Mouse (Mus musculus): Measurements from ENCODE around the gene Hacd2. TPM values are rescaled to one million over a fixed set of nuclear protein-coding genes. Genes with fewer than 3 reads are reported as not detected.

Gene Hacd2
- polyA plus RNA-seq, 1 experiment from 2014 or later, result 49.1 TPM

DNA sequence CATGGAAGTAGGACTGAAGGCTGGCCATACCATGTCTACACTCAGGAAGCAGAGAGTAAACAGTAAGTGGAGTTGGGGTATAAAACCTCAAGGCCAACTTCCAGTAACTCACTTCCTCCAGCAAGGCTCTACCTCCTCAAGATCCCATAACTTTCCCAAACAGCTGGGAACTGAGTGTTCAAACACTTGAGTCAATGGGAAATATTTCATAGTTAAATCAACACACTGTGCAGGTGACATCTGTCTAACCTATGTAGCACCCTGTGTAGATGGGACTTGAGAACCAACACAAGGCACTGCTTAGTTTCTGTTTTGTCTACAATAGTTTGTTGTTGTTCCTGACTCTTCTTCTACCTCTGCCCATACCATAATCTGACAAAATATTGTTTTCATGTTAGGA lies 13.8 kb upstream of the Hacd2 start:
- no peaks in the 10 kb centered on the region for H3K36me3 ChIP-seq
- H3K9ac ChIP-seq (replicated peaks), result no peak overlapping the region
- no peak overlapping the region for H3K27ac ChIP-seq (replicated peaks)
- no peaks in the 10 kb centered on the region for H3K9me3 ChIP-seq (replicated peaks)
- H3K4me2 ChIP-seq, result no peak overlapping the region
- ATAC-seq (ENCODE audit: low FRiP score), result no peak
- no peaks in the 10 kb centered on the region for H3K4me1 ChIP-seq
- H3K4me3 ChIP-seq (replicated peaks), result no peak overlapping the region
- H3K27me3 ChIP-seq (replicated peaks), result no peaks in the 10 kb centered on the region

DNA sequence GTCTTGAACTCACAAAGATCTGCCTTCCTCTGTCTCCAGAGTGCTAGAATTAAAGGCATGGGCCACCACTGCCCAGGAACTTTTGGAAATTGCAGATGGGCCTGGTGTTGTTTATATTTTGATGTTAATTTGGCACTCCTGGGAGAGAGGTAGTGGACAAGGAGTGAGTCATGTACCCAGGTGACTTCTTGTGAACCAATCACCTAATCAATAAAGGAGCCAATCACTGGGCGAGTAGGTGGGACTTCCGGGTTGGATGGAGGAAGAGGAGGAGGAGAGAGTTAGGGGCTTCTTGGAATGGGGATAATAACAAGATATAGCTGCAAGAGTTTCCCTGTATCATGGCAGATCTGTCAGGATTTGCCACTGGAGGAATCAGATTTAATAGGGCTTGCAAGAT lies 8.7 kb upstream of the Hacd2 start:
- ATAC-seq (ENCODE audit: low FRiP score), result no peak
- Histone ChIP-seq H3K27ac (replicated peaks) (no peak overlapping the region), H3K36me3 (no peaks in the 10 kb centered on the region), H3K4me2 (no peak overlapping the region), H3K9me3 (replicated peaks) (no peaks in the 10 kb centered on the region; the same call in 1 of the 2 replicates), H3K27me3 (replicated peaks) (peaks cover 11% of the 10 kb centered on the region), H3K4me1 (no peaks in the 10 kb centered on the region), H3K9ac (replicated peaks) (no peak overlapping the region), H3K4me3 (replicated peaks) (no peak overlapping the region)
- WGBS, result 87% methylated on average over 2 of the region's 2 CpGs

DNA sequence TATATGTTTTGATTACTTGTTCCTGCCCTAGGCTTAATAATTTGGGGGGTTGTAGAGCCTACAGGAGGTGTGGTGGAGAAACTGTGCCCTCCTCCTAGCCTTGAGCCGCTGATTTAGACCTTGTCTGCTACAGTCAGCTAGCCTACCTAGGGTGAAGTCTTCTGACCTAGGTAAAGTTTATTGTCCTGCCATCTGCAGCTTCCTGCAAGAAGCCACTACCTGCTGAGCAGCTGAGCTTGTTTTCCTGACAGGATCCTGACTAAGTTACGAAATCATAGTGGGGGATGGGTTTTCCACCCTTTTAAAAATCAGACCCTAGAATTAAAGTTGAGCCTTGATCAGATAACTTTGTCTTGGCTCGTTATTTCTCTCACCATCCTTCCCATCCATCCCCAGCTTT lies 5.7 kb upstream of the Hacd2 start:
- H3K4me3 ChIP-seq (replicated peaks), result no peak overlapping the region
- no peaks in the 10 kb centered on the region for H3K4me1 ChIP-seq
- no peak overlapping the region for H3K4me2 ChIP-seq
- H3K27me3 ChIP-seq (replicated peaks), result peaks cover 24% of the 10 kb centered on the region
- H3K36me3 ChIP-seq, result no peaks in the 10 kb centered on the region
- ATAC-seq (ENCODE audit: low FRiP score), result no peak
- no peak overlapping the region for H3K27ac ChIP-seq (replicated peaks)
- no peaks in the 10 kb centered on the region; the same call in 1 of the 2 replicates for H3K9me3 ChIP-seq (replicated peaks)
- H3K9ac ChIP-seq (replicated peaks), result no peak overlapping the region
- WGBS, result 84% methylated on average over 3 of the region's 3 CpGs

DNA sequence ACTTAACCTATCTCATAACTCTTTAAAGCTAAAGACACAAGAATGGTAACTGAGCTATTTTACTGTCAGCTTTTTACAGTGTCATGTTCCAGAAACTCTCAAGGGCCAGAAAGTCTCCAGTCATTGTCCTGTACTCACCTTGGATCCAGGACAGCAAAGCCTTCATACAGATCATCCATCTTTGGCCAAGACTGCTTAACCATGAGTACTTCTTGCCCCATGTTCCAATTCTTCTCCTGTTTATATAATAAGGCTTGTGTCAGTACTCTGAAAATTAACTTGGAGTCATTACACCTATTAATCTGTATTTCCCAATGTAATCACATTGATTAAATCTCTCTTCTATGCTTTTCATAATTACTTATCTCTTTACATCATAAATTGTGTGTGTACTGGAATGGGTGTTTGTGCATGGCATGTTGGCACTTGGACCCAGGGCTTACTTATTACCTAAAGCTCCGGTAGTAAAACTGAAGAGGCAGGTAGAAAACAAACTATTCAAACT lies 3.7 kb upstream of the Hacd2 start:
- Histone ChIP-seq H3K9me3 (replicated peaks) (no peaks in the 10 kb centered on the region; the same call in 1 of the 2 replicates), H3K4me2 (no peak overlapping the region), H3K4me3 (replicated peaks) (no peak overlapping the region), H3K27ac (replicated peaks) (no peak overlapping the region), H3K9ac (replicated peaks) (no peak overlapping the region), H3K27me3 (replicated peaks) (peaks cover 24% of the 10 kb centered on the region), H3K36me3 (no peaks in the 10 kb centered on the region), H3K4me1 (peaks cover 8% of the 10 kb centered on the region; the same call in 1 of the 2 replicates)
- ATAC-seq (ENCODE audit: low FRiP score), result no peak
- 92% methylated on average over 1 of the region's 1 CpGs for WGBS

DNA sequence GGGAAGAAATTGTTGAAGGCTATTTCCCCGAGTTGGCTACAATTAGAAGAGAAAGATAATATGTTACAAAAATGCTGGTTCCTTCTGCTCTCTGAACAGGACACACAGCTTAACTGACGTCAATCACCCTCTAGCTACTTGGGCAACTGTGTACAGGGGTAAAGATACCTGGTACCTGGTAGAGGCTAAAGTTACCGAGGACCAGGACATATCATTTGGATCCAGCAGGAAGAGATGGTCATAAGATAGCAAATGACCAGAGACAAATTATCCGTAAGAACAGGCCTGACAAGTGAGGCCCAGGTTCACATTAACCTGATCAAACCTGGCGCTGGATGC lies 356 bp upstream of the Hacd2 start:
- Histone ChIP-seq H3K4me3 (replicated peaks) (peak overlapping the region; percentile 91), H3K9ac (replicated peaks) (no peak overlapping the region), H3K9me3 (replicated peaks) (no peaks in the 10 kb centered on the region), H3K27me3 (replicated peaks) (peaks cover 24% of the 10 kb centered on the region), H3K4me1 (peaks cover 12% of the 10 kb centered on the region), H3K4me2 (peak overlapping the region; percentile 77), H3K36me3 (peaks cover 3% of the 10 kb centered on the region; the same call in 1 of the 2 replicates), H3K27ac (replicated peaks) (no peak overlapping the region)
- ATAC-seq (ENCODE audit: low FRiP score), result no peak; the same call in 1 of the 2 replicates
- 54% methylated on average over 5 of the region's 5 CpGs for WGBS

DNA sequence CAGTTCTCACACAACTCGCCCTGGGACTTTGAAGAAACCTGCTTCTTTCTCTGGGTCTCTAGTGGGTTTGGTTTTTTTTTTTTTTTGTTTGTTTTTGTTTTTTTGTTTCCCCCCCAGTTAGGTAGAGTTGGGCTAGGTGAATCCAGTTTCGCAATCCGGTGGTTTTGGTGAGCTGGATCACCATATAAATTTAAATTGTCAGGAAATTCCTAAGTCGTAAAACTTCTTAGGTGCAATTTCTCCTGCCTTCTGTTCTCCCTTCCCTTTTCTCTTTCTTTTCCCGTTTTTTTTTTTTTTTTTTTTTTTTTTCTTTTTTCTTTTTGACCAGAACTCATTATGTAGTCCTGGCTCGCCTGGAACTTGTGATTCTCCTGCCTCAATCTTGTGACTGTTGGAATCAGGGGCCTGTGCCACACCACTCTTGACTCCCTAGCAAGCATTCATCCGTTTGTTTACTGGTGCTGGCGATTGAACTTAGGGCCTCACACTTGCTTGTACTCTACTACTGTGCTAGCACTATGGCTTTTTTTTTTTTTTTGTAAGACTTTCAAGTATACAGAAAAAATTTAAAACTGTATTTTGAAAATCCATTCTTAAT lies 1.0 kb downstream of the Hacd2 start:
- ATAC-seq (ENCODE audit: low FRiP score), result no peak

DNA sequence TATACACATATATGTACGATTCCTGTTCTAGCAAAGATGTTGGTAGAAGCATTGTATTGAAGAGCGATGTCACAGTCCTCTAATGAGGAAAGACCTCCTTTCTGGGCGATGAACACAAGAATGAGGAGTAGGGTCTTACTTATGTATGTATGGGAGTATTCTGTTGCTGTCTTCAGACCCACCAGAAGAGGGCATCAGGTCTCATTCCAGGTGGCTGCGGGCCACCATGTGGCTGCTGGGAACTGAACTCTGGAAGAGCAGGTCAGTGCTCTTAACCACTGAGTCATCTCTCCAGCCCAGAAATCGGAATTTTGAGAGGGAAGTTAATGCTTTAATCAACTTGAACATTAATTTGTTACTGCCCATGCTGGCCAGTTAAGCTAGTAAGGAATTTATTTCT lies 2.1 kb downstream of the Hacd2 start:
- no peak for ATAC-seq (ENCODE audit: low FRiP score)
- Histone ChIP-seq H3K4me3 (replicated peaks) (no peak overlapping the region), H3K27ac (replicated peaks) (no peak overlapping the region), H3K27me3 (replicated peaks) (peaks cover 11% of the 10 kb centered on the region), H3K4me1 (peaks cover 12% of the 10 kb centered on the region), H3K4me2 (no peak overlapping the region), H3K9me3 (replicated peaks) (no peaks in the 10 kb centered on the region), H3K36me3 (peaks cover 12% of the 10 kb centered on the region; the same call in 1 of the 2 replicates), H3K9ac (replicated peaks) (no peak overlapping the region)
- WGBS, result 89% methylated on average over 5 of the region's 5 CpGs

More for the DNA sequence above, 1.0 kb downstream of the Hacd2 start:
- 3% methylated on average over 8 of the region's 8 CpGs for WGBS
- peaks cover 16% of the 10 kb centered on the region for H3K27me3 ChIP-seq (replicated peaks)
- peak overlapping the region; percentile 88 for H3K9ac ChIP-seq (replicated peaks)
- peaks cover 3% of the 10 kb centered on the region; the same call in 1 of the 2 replicates for H3K36me3 ChIP-seq
- H3K4me1 ChIP-seq, result peaks cover 12% of the 10 kb centered on the region
- peak overlapping the region; percentile 77 for H3K4me2 ChIP-seq
- peak overlapping the region; percentile 91 for H3K4me3 ChIP-seq (replicated peaks)
- H3K9me3 ChIP-seq (replicated peaks), result no peaks in the 10 kb centered on the region
- H3K27ac ChIP-seq (replicated peaks), result peak overlapping the region; percentile 88

DNA sequence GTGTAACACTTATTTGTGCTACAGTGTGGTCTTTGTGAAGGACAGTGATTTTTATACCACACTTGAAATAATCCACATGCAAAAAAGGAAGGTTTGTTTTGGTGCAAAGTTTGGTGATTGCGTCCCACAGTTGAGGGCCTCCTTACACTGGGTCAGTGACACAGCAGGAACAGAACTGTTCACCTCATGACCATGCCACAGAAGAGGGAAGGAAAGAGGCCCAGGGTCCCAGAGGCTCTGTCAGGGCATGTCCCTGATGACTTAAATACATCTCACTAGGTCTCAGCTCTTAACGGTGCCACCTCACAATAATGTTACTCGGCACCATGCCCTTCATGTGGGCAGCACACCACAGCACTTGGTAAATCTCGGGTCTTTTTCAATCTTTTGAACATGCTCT lies 3.1 kb downstream of the Hacd2 start:
- Histone ChIP-seq H3K27me3 (replicated peaks) (peaks cover 3% of the 10 kb centered on the region; the same call in 1 of the 2 replicates), H3K4me3 (replicated peaks) (no peak overlapping the region), H3K9me3 (replicated peaks) (no peaks in the 10 kb centered on the region), H3K27ac (replicated peaks) (no peak overlapping the region), H3K36me3 (peaks cover 15% of the 10 kb centered on the region; the same call in 1 of the 2 replicates), H3K4me2 (no peak overlapping the region), H3K9ac (replicated peaks) (no peak overlapping the region), H3K4me1 (peaks cover 12% of the 10 kb centered on the region)
- WGBS, result 95% methylated on average over 4 of the region's 4 CpGs
- no peak for ATAC-seq (ENCODE audit: low FRiP score)

DNA sequence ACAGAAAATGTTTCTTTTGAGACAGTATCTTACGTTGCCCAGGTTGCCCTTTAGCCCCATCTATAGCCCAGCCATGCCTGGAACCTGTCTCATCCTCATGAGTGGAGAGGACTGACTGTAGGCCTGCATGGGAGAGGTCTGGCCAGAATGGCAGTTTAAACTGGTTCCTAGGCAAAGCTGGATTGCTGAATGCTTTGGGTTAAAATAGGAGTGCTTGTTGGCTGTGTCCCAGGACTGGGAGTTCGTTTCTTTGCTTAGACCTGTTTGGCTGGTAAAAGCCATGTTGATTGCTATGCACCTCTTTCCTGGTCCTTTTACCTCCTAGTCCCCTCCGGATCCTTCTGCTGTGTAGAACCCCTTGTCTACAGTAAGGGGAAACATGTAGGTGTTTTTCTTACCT lies 11.0 kb downstream of the Hacd2 start:
- peaks cover 19% of the 10 kb centered on the region; the same call in 1 of the 2 replicates for H3K36me3 ChIP-seq
- no peak overlapping the region for H3K4me2 ChIP-seq
- H3K4me3 ChIP-seq (replicated peaks), result no peak overlapping the region
- H3K9me3 ChIP-seq (replicated peaks), result no peaks in the 10 kb centered on the region
- H3K27me3 ChIP-seq (replicated peaks), result no peaks in the 10 kb centered on the region
- no peak for ATAC-seq (ENCODE audit: low FRiP score)
- H3K9ac ChIP-seq (replicated peaks), result no peak overlapping the region
- no peak overlapping the region for H3K27ac ChIP-seq (replicated peaks)
- H3K4me1 ChIP-seq, result 0 out of 2 replicates have a peak, but pooled peaks cover 3% of the 10 kb centered on the region
- 79% methylated on average over 3 of the region's 3 CpGs for WGBS

DNA sequence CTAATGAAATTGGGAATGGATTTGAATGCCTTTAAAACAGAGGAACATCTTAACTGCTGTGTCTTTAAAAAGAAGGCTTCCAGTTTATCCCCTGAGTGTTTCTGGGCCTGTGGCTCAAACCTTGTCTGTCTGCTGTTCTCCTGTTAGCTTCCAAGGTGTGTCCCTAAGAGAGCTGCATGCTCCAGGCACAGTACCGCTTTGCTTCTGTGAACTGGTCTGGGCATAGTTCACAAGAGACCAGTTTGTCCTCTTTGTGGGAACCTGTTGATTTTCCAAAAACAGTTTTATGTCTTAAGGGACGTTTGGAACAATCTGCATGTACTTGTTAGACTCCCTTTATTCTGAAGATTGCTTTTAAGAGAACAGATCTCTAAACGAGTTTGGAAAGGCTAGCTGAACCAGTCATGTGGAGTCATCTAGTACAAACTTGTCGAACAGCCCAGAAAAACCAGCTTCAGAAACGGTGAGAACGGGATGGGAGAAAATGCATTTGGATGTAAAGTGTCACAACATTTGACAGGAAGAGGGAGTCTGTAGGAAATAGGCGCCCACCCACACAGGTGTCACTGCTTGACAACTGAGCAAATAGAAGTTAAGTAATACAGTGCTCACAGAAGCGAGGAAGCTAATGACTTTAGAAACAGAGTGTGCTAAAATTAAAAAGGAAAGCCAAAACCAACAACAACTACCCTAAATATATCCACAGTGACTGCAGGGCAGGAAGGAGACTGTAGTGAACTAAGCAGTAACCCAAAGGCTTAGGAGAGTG lies 11.8 kb downstream of the Hacd2 start:
- no peak for ATAC-seq (ENCODE audit: low FRiP score)
- H3K9me3 ChIP-seq (replicated peaks), result no peaks in the 10 kb centered on the region
- no peak overlapping the region for H3K9ac ChIP-seq (replicated peaks)
- H3K36me3 ChIP-seq, result peaks cover 13% of the 10 kb centered on the region; the same call in 1 of the 2 replicates
- no peaks in the 10 kb centered on the region for H3K27me3 ChIP-seq (replicated peaks)
- H3K27ac ChIP-seq (replicated peaks), result no peak overlapping the region
- H3K4me1 ChIP-seq, result 0 out of 2 replicates have a peak, but pooled peaks cover 3% of the 10 kb centered on the region
- no peak overlapping the region for H3K4me2 ChIP-seq
- H3K4me3 ChIP-seq (replicated peaks), result no peak overlapping the region
- 82% methylated on average over 8 of the region's 8 CpGs for WGBS

DNA sequence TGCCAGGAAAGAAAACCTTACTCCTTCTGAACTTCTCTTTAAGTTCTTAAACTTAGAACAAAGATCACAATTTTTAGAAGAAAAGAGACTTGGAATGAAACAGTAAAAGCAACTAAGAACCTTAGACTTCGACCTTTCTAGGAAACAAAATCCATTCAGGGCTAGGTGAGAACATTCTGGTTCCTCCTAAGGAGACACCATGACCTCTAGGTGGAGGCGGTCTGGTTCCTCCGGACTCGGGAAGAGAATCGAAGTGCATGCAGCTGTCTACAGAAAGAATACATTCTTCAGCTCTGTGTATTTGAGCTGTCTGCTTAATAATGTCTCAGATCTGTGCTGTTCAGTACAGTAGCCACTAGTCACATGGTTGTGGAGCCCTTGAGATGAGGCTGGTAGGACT lies 12.7 kb downstream of the Hacd2 start:
- no peaks in the 10 kb centered on the region for H3K9me3 ChIP-seq (replicated peaks)
- H3K36me3 ChIP-seq, result peaks cover 9% of the 10 kb centered on the region; the same call in 1 of the 2 replicates
- H3K9ac ChIP-seq (replicated peaks), result no peak overlapping the region
- no peaks in the 10 kb centered on the region for H3K27me3 ChIP-seq (replicated peaks)
- WGBS, result 92% methylated on average over 5 of the region's 5 CpGs
- H3K4me3 ChIP-seq (replicated peaks), result no peak overlapping the region
- H3K4me2 ChIP-seq, result no peak overlapping the region
- H3K4me1 ChIP-seq, result 0 out of 2 replicates have a peak, but pooled peaks cover 3% of the 10 kb centered on the region
- no peak overlapping the region for H3K27ac ChIP-seq (replicated peaks)
- no peak for ATAC-seq (ENCODE audit: low FRiP score)

DNA sequence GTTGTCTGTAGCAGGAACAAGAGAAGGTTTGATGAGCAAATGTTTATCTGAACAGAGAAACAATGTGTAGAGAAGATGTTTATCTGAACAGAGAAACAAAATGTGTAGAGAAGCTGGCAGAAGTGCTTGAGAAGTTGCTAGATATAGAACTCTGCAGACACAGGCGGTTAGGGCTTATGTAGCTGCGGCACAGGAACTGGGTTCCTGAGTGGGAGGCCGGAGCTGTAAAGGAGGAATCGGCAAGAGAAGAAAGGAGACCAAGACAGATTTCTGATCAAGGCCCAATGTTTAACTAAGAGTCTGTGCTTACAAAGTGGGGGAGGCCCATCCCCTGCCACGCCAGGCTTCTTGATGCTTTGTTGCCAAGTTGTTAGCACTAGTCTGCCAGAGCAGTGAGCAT lies 14.5 kb downstream of the Hacd2 start:
- no peaks in the 10 kb centered on the region for H3K27me3 ChIP-seq (replicated peaks)
- 79% methylated on average over 5 of the region's 5 CpGs for WGBS
- H3K36me3 ChIP-seq, result peaks cover 8% of the 10 kb centered on the region; the same call in 1 of the 2 replicates
- H3K4me3 ChIP-seq (replicated peaks), result no peak overlapping the region
- H3K4me1 ChIP-seq, result 0 out of 2 replicates have a peak, but pooled peaks cover 3% of the 10 kb centered on the region
- H3K4me2 ChIP-seq, result no peak overlapping the region
- no peak for ATAC-seq (ENCODE audit: low FRiP score)
- H3K9me3 ChIP-seq (replicated peaks), result no peaks in the 10 kb centered on the region
- no peak overlapping the region for H3K27ac ChIP-seq (replicated peaks)
- no peak overlapping the region for H3K9ac ChIP-seq (replicated peaks)
